Mouse (Mus musculus) megakaryocyte, embryonic 14.5 days (primary cell): Measurements from ENCODE around the gene Zfp523. TPM values are rescaled to one million over a fixed set of nuclear protein-coding genes. Genes with fewer than 3 reads are reported as not detected.

Source experiments
- H3K27me3 ChIP-seq: replicated peaks from 2 replicates; pipeline ENCODE3; 2012; ENCODE audit warnings: inconsistent platforms
- H3K36me3 ChIP-seq: replicated peaks from 2 replicates; pipeline ENCODE3; 2012; ENCODE audit warnings: low read length, inconsistent platforms, mixed read lengths
- H3K4me1 ChIP-seq: 2 replicates; pipeline ENCODE4 v1.6.1; 2012; ENCODE audit warnings: inconsistent platforms
- H3K4me3 ChIP-seq: replicated peaks from 2 replicates; pipeline ENCODE3; 2012; ENCODE audit warnings: moderate library complexity, mild to moderate bottlenecking, inconsistent platforms
- H3K9me3 ChIP-seq: 2 replicates; pipeline ENCODE4 v1.6.1; 2012; ENCODE audit warnings: inconsistent platforms
- FLI1 ChIP-seq: IDR thresholded peaks from 2 replicates; pipeline ENCODE4 v1.6.1; 2012; ENCODE audit warnings: low read length, inconsistent platforms, mixed read lengths
- GATA1 ChIP-seq: IDR thresholded peaks from 3 replicates; pipeline ENCODE4 v1.6.1; 2012; ENCODE audit warnings: mixed read lengths, low read length, inconsistent platforms, borderline replicate concordance
- polyA plus RNA-seq: library from polyadenylated mRNA; stranded (reverse); fragments of >175 nt; gene quantifications from 2 replicates; pipeline ENCODE4 v1.2.3, GENCODE M21; 2012; ENCODE audit warnings: low replicate concordance; ENCODE audit not compliant: insufficient read depth

Zfp523 gene
- polyA plus RNA-seq, 1 experiment: 45.0 TPM

DNA sequence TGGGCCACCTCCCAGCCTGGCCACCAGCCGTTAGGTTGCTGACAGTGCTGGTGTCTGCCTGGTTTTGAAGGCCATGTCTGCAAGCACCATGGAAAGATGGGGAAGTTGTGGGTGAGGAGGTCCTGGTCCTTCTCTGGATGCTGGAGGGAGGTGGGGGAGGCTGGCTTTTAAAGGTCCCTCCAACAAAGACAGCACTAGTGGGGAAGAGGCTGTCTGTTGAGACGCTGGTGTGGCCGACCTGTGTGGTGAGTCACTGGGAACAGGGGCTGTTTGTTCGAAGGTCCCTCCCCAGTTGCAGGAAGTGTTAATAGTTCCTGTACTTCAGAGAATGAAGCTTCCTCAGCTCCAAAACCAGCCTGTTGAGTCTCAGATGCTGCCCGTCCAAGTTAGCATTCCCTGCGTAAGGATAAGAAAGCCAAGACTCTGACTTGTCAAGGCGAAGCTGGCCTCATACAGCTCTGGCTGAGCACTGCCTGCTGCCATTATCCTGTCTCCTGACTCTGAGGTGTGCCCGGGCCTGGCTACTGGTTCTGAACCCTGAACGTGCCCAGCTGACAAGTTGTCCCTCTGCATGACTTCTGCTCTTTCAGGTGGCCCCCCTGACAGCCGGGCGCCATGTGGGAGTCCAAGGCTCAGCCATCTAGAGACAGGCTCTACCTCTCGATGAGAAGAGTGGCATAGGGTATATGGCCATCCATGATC lies 74.8 kb downstream of the Zfp523 start:
- Histone ChIP-seq H3K27me3 (no peaks in the 10 kb centered on the region), H3K4me3 (peak overlapping the region; percentile 71), H3K36me3 (peaks cover 74% of the 10 kb centered on the region), H3K4me1 (peaks cover 100% of the 10 kb centered on the region), H3K9me3 (no peaks in the 10 kb centered on the region)
- no peak for TF ChIP-seq GATA1
- TF ChIP-seq FLI1: no peak

DNA sequence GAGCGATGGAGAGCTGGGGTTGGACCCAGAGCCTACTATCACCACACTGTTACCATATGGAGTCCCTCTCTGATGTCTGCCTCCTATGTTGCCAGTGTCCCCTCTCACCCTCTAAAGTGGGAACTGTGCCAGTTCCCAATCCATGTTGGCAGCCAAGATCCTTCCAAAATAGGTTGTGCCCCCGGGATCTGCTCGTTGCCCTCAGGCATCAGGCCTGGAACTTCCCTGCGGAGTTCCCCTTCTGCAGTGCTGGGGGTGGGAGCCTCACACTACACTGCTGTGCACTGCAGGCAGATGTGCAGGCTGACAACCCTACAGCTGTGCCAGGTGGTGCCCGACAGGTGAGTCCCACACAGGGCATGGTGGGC lies 75.3 kb downstream of the Zfp523 start:
- Histone ChIP-seq H3K9me3 (no peaks in the 10 kb centered on the region), H3K4me1 (peaks cover 100% of the 10 kb centered on the region), H3K27me3 (no peaks in the 10 kb centered on the region), H3K36me3 (peaks cover 69% of the 10 kb centered on the region), H3K4me3 (peak overlapping the region; percentile 64)
- no peak for TF ChIP-seq FLI1
- TF ChIP-seq GATA1: no peak

DNA sequence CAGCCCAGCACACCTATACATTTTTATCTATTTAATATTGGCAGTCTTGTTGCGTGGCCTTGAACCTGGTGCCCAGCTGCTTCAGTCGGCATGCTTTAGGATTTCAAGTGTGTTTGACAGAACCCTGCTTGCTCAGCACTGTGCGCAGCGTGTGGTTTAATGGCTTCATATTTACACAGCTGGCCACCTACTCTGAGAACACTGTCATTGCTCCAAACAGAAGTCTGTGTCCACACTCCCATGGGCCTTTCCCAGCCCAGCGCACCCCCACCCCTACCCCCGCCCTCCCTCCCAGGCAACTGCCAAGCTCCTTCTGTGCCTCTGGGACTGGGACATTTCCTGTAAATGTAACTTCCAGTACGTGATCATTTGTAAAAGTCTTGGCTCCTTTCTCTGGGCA lies 76.3 kb downstream of the Zfp523 start:
- Histone ChIP-seq H3K36me3 (peaks cover 73% of the 10 kb centered on the region), H3K4me1 (peaks cover 100% of the 10 kb centered on the region)

DNA sequence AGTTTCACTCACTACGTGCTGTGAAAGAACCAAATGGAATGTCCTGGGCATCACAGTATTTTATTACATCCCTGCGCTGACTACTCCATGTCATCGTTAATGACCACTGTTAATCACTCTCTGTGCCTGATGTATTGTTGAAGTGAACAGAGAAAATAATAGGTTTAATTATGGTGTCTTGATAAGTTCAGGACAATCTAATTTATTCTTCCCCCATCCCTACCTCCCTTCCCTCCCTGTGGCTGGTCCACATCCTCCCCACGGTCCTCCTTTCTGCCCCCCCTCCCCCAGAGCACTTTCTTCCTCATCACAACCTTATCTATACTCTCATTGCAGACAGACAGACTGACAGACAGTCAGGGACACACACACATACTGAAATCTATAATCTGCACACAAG lies 77.9 kb downstream of the Zfp523 start:
- Histone ChIP-seq H3K9me3 (peaks cover 7% of the 10 kb centered on the region), H3K27me3 (no peaks in the 10 kb centered on the region), H3K4me1 (peaks cover 100% of the 10 kb centered on the region), H3K36me3 (peaks cover 73% of the 10 kb centered on the region), H3K4me3 (peak overlapping the region; percentile 38)
- TF ChIP-seq GATA1: no peak
- TF ChIP-seq FLI1: no peak

More for the DNA sequence above, 76.3 kb downstream of the Zfp523 start:
- Histone ChIP-seq H3K4me3 (no peak overlapping the region), H3K9me3 (no peaks in the 10 kb centered on the region), H3K27me3 (no peaks in the 10 kb centered on the region)
- TF ChIP-seq FLI1: no peak
- TF ChIP-seq GATA1: no peak

Other genes with a start within 250 kb of the Zfp523 start
- gene Tcp11, start 96.5 kb upstream of the Zfp523 start, polyA plus RNA-seq: 0.47 TPM in 1 of 2 replicates, not detected in the other
- 0.54 TPM in 1 of 2 replicates, not detected in the other for gene Scube3, start 35.0 kb upstream of the Zfp523 start, polyA plus RNA-seq
- 90.3 and 202 TPM in 2 replicates for gene Def6, start 30.6 kb downstream of the Zfp523 start, polyA plus RNA-seq
- 132 and 226 TPM in 2 replicates for gene Ppard, start 55.6 kb downstream of the Zfp523 start, polyA plus RNA-seq
- gene Fance, start 136.4 kb downstream of the Zfp523 start, polyA plus RNA-seq: 33.1 and 40.3 TPM in 2 replicates
- gene Rpl10a, start 151.3 kb downstream of the Zfp523 start, polyA plus RNA-seq: 4,291 and 7,093 TPM in 2 replicates
- 0.26 TPM in 1 of 2 replicates, not detected in the other for gene Tead3, start 173.7 kb downstream of the Zfp523 start, polyA plus RNA-seq
- 2.7 TPM in 1 of 2 replicates, not detected in the other for gene Tulp1, start 188.1 kb downstream of the Zfp523 start, polyA plus RNA-seq